Mouse (Mus musculus): ENCODE measurements around the gene Nol10.
A peak's percentile ranks its signal among the peaks of the same experiment; 100 is the strongest.
"Not testable (repeated sequence)": the region's sequence is repeated elsewhere in the genome, so short reads cannot be mapped to it uniquely, and the experiment has no call there.

The Nol10 gene

GRCm38 (mm10) chr12:17459223-17459622 lies 111.0 kb downstream of the Nol10 start:
- not testable (repeated sequence) for DNase-seq (ENCODE audit: low spot score)

DNA sequence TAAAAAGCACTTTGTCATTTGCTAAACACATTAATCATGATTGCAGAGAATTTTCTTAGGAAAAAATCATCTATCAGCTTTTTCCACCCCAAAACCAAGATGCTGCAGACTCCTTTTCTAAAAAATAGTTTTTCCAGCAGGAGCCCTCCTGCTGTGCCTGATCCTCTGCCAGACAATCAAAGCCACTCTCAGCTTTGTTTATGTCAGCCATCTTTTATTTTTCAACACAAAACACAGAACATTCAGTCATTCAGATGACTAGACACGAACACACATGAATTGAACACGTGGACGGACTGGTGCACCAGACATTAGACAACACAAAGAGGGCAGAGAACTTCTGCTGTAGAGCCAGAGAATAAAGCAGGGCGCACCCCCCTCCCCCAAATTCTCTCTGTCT lies 115.4 kb downstream of the Nol10 start:
- no peak for DNase-seq (ENCODE audit: low spot score)

DNA sequence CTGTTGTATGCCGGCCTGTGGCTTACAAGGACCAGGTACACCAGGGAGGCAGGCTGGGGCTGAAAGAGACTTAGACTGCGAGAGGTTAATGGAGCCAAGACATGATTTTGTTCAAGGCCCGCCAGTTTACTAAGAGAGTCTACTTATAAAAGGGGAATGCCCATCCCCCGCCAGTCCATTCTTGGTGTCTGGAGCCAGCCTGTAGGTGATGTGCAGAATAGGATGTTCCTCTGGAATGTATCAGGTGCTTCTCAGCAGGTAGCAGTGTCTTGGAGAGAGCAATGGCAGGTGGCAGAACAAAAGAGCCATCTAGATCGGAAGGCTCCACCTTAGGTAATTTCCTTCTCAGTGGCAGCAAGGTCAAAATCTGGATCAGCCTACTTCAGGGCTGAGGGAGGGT lies 116.3 kb downstream of the Nol10 start:
- DNase-seq (ENCODE audit: low spot score), result not testable (repeated sequence)

- no peak for DNase-seq (ENCODE audit: low spot score)
These were observed 118.5 kb downstream of the Nol10 start for GRCm38 (mm10) chr12:17466791-17467190.

- peak; percentile 27 for DNase-seq (ENCODE audit: low spot score)
These were observed 120.1 kb downstream of the Nol10 start for GRCm38 (mm10) chr12:17468359-17468758.

DNA sequence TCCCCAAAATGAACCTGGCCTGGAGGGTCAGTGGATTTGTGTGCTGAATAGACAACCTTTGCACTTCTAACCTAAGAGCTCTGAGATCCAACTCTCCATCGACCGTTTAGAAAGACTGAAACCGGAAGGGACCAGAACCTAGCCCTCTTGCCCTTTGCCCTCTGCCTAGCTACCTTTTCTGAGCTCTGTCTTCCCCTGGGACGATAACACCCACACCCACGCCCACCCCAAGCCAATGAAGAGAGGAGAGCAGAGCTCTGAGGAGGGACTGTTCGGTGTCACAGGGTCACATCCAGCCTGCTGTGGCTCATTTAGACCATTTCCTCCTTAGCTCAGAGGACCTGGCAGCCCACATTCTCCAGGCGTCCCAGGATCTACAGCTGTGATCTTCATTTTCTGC lies 121.6 kb downstream of the Nol10 start:
- no peak for DNase-seq (ENCODE audit: low spot score)

DNA sequence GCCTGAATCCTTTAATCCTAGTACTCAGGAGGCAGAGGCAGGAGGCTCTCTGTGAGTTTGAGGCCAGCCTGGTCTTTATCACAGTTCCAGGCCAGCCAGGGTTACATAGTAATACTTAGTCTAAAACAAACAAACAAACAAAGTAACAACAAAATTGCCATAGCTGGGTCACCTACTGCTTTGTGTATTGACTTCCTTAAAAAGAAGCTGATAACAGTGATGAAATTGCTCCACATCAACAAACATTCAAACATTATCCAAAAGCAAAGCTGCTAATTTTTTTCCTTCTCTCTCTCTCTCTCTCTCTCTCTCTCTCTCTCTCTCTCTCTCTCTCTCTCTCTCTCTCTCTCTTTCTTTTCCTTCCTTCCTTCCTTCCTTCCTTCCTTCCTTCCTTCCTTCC lies 122.3 kb downstream of the Nol10 start:
- not testable (repeated sequence) for DNase-seq (ENCODE audit: low spot score)

- no peak for DNase-seq (ENCODE audit: low spot score)
These were observed 123.1 kb downstream of the Nol10 start for GRCm38 (mm10) chr12:17471405-17471804.

DNA sequence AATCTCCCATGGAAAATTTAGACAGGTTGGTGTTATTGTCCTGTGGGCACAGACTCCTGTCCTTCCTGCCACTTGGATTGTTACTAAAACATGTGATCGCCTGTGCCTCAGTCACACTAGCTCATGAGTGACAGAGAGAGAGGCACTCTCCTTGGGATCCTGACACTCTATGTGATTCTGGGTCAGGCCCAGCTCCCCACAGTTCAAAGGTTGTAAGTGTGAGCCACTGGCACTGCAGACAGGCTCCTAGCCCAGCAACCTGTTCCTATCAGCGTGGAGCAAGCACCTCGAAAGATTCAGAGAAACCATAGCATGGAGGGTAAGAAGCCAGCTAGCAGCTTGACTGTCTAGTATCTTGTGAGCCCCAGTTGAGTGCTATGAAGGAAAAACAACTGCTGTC lies 124.9 kb downstream of the Nol10 start:
- no peak for DNase-seq (ENCODE audit: low spot score)

- DNase-seq (ENCODE audit: low spot score), result no peak
These were observed 125.6 kb downstream of the Nol10 start for GRCm38 (mm10) chr12:17473862-17474261.

- DNase-seq (ENCODE audit: low spot score), result no peak
These were observed 126.4 kb downstream of the Nol10 start for GRCm38 (mm10) chr12:17474681-17475080.

GRCm38 (mm10) chr12:17475146-17475545 lies 126.9 kb downstream of the Nol10 start:
- DNase-seq (ENCODE audit: low spot score), result no peak

- DNase-seq (ENCODE audit: low spot score), result no peak
These were observed 129.9 kb downstream of the Nol10 start for GRCm38 (mm10) chr12:17478196-17478595.

GRCm38 (mm10) chr12:17478856-17479255 lies 130.6 kb downstream of the Nol10 start:
- peak; percentile 30 for DNase-seq (ENCODE audit: low spot score)

All from ovary, postnatal 36 days (tissue).